In genomic region chr5:24261098-24261497, GRCm38 (mm10) we compare ENCODE assay signal across 8 mouse cellular contexts.
DNase-seq lines count a peak whose midpoint lies in the region; ATAC-seq and TF ChIP-seq lines count a peak whose summit lies in the region.

No protein-coding gene starts in this region.

- TF ChIP-seq CTCF in intestine, postnatal 0 days (IDR thresholded peaks at IDR 0.05; ENCODE audit: low read depth): peak; percentile 92
- TF ChIP-seq CTCF in spleen, adult 2 months (IDR thresholded peaks at IDR 0.05; ENCODE audit: extremely low read depth, insufficient read depth, insufficient read length, insufficient replicate concordance): peak; percentile 76; the same call in 1 of the 2 replicates

- H3K27ac ChIP-seq in intestine, postnatal 0 days (ENCODE audit: low read depth, low read length): no peak overlapping the region
- H3K27ac ChIP-seq in spleen, adult 2 months (ENCODE audit: insufficient read depth, low read length): no peak overlapping the region

- no peaks in the 10 kb centered on the region for H3K4me1 ChIP-seq in intestine, postnatal 0 days (replicated peaks; ENCODE audit: control insufficient read depth, insufficient read depth, low read length)
- H3K4me1 ChIP-seq in spleen, adult 2 months (ENCODE audit: control insufficient read depth, insufficient read depth, insufficient read length): peaks cover 6% of the 10 kb centered on the region; the same call in 1 of the 2 replicates

- no peak for TF ChIP-seq POLR2A in spleen, adult 2 months (IDR thresholded peaks at IDR 0.05; ENCODE audit: low read depth, low read length)

- 12% methylated on average over 7 of the region's 7 CpGs for WGBS in intestine, postnatal 0 days
- 15% methylated on average over 7 of the region's 7 CpGs for WGBS in spleen, adult 2 months

- no peak overlapping the region for H3K4me3 ChIP-seq in intestine, postnatal 0 days (ENCODE audit: low read depth, low read length)
- H3K4me3 ChIP-seq in spleen, adult 2 months (ENCODE audit: extremely low read depth, insufficient read depth, insufficient read length): no peak overlapping the region

- no peaks in the 10 kb centered on the region for H3K27me3 ChIP-seq in intestine, postnatal 0 days (replicated peaks; ENCODE audit: control insufficient read depth, insufficient read depth, low read length)
- no peaks in the 10 kb centered on the region for H3K27me3 ChIP-seq in spleen, adult 2 months (ENCODE audit: control insufficient read depth, insufficient read depth, low read length)

- no peak overlapping the region for H3K9ac ChIP-seq in intestine, postnatal 0 days (ENCODE audit: low read depth, low read length)

- H3K4me2 ChIP-seq in intestine, postnatal 0 days (replicated peaks; ENCODE audit: low read depth): no peak overlapping the region

- no peaks in the 10 kb centered on the region for H3K36me3 ChIP-seq in intestine, postnatal 0 days (ENCODE audit: control insufficient read depth, insufficient read depth)
- no peaks in the 10 kb centered on the region for H3K36me3 ChIP-seq in spleen, adult 2 months (ENCODE audit: control insufficient read depth, insufficient read depth, low read length)

- DNase-seq in urinary bladder, adult 18-20 months (ENCODE audit: low spot score in 2 of 2): peak; percentile 33 to 35
- DNase-seq in urinary bladder, postnatal 10 days (ENCODE audit: low spot score): no peak
- DNase-seq in cerebellum, postnatal 36 days: peak; percentile 63 to 70
- peak; percentile 72 to 81 for DNase-seq in frontal cortex, postnatal 36 days (ENCODE audit: low spot score in 2 of 2)
- DNase-seq in left cerebral cortex, postnatal 36 days (ENCODE audit: low spot score in 2 of 2): peak; percentile 62 to 69
- DNase-seq in monocyte, adult 2 months (ENCODE audit: low read depth in 1 of 2, low spot score in 2 of 2): peak; percentile 28 to 40
- DNase-seq in spleen, adult 2 months (ENCODE audit: low read depth in 1 of 2, low spot score in 2 of 2): peak; percentile 29 to 56

- no peaks in the 10 kb centered on the region for H3K9me3 ChIP-seq in intestine, postnatal 0 days (ENCODE audit: control insufficient read depth)

- intact Hi-C loops in left cerebral cortex, postnatal 36 days (cut with DNase I): loop anchor here (5.0 kb wide), 1 partner anchor 94 kb away; no protein-coding TSS in a partner anchor

- peak; percentile 42; the same call in 1 of the 2 replicates for ATAC-seq in intestine, postnatal 0 days
